Mouse (Mus musculus) left cerebral cortex, postnatal 14 days (tissue): ENCODE results near the gene Slc26a1. TPM values are rescaled to one million over a fixed set of nuclear protein-coding genes. Genes with fewer than 3 reads are reported as not detected.
A peak's percentile ranks its signal among the peaks of the same experiment; 100 is the strongest.

Experiments
- DNase-seq, 2 experiments: peaks; one replicate each; pipeline ENCODE4 v3.0.0; 2021 to 2022; ENCODE audit warnings: low spot score in 2 of 2, mixed read lengths in 1 of 2
- intact Hi-C: fragments of 180-260 bp; cut with DNase I; formaldehyde crosslinking; loops from one replicate; pipeline ENCODE4 v1.15.1; 2025
- total RNA-seq, 2 experiments: library from RNA; stranded (reverse); gene quantifications; 2 replicates each; pipeline ENCODE4 v1.2.3; 2021

Slc26a1 gene
- total RNA-seq, 2 experiments from 2014 or later, result 1.3 to 2.6 TPM

- intact Hi-C loops, result loop anchor here (10.0 kb wide), 1 partner anchor 1440 kb away; the partner anchor contains the start of gene Gtpbp6
- DNase-seq, result no peak
These were observed 10.3 kb downstream of the Slc26a1 start for GRCm38 (mm10) chr5:108665066-108665465.

GRCm38 (mm10) chr5:108662772-108663171 is 12.6 kb downstream of the Slc26a1 start:
- no peak for DNase-seq
- intact Hi-C loops, result loop anchor here (10.0 kb wide), 1 partner anchor 1442 kb away; the partner anchor contains the start of gene Gtpbp6

DNA sequence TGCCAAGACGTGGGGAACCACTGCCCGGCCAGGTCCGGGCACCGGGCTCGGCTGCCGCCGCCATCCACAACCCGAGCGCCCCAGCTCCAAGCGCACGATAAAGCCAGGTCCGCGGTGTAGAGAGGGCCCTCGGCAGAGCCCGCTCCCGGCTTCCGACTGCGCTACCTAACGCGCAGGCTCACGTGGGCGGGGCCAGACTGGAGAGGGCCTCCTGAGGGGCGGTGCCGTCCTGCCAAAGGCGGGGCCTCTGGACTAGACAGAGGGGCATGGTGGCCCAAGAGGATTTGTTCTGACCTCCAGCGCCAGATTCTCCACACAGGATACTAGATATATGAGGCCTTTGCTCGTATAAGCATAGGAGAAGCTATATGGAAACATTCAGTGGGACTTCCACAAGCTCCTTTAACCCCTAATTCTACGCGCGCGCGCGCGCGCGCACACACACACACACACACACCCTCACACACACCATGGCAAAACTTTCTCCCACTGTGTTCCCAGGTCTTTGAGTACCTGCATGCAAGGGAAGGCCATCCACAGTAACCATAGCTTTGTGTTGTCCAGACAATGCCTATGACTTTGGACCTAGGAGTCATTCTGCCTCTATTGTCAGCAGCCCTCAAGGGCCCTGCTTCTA is 14.6 kb downstream of the Slc26a1 start:
- intact Hi-C loops, result loop anchor here (10.0 kb wide), 1 partner anchor 1444 kb away; the partner anchor contains the start of gene Gtpbp6
- peak; percentile 87 to 91 for DNase-seq

- DNase-seq, result no peak
- intact Hi-C loops, result loop anchor here (10.0 kb wide), 2 partner anchors 235 to 1445 kb away; partner anchors contain the start of gene Gtpbp6
These were observed 15.4 kb downstream of the Slc26a1 start, which contains the start of gene Idua for GRCm38 (mm10) chr5:108659698-108660631. Gene Idua (plus strand): TSS chr5:108660331.

DNA sequence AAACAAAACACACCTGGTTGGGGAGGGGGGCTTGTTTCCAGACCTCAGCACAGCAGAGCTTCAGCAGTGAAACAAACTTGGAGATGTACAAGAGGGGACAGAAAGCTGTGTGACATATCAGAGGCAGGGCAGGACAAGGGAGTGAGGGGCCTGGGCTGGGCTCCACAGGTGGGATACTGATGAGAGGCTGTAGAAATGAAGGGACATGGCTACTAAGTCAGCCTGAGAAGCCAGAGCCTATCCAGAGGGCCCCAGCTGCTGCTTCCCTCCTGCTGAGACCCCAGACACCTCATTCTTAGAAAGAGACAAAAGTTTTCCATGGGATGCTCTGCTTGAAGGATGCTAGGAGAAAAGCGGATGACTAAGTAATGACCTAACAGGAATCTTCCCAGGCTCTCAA is 16.8 kb downstream of the Slc26a1 start:
- intact Hi-C loops, result loop anchor here (10.0 kb wide), 1 partner anchor 234 kb away; no protein-coding TSS in a partner anchor
- no peak for DNase-seq

DNA sequence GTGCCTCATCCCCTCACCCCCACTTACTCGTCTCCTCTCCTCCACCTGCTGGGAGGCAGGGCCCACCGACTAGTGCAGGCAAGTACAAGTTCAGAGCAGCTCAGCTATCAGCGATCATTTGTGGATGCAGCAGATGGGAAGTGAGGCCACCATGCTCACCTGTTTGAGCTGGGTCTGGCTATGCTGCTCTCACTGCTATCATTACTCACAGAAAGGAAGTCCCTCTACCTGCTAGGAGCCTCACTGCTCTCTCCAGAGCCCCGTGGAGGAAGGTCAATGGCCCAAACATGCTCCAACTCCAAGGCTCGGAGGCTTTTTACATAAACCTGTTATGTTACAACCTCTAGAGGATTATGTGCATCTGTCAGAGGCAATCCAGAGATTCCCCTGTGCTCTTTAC is 18.0 kb downstream of the Slc26a1 start:
- intact Hi-C loops, result loop anchor here (10.0 kb wide), 1 partner anchor 233 kb away; no protein-coding TSS in a partner anchor
- DNase-seq, result no peak

- no peak for DNase-seq
- intact Hi-C loops, result loop anchor here (10.0 kb wide), 1 partner anchor 231 kb away; no protein-coding TSS in a partner anchor
These were observed 19.3 kb downstream of the Slc26a1 start for GRCm38 (mm10) chr5:108655891-108656650.

- no peak for DNase-seq
- intact Hi-C loops, result loop anchor here (10.0 kb wide), 1 partner anchor 231 kb away; no protein-coding TSS in a partner anchor
These were observed 20.0 kb downstream of the Slc26a1 start for GRCm38 (mm10) chr5:108655381-108655780.

GRCm38 (mm10) chr5:108654444-108654990 is 20.9 kb downstream of the Slc26a1 start:
- DNase-seq, result no peak
- intact Hi-C loops, result loop anchor here (10.0 kb wide), 1 partner anchor 230 kb away; no protein-coding TSS in a partner anchor

- no peak for DNase-seq
- intact Hi-C loops, result loop anchor here (10.0 kb wide), 1 partner anchor 229 kb away; no protein-coding TSS in a partner anchor
These were observed 22.0 kb downstream of the Slc26a1 start for GRCm38 (mm10) chr5:108653341-108653740.

- intact Hi-C loops, result loop anchor here (10.0 kb wide), 1 partner anchor 227 kb away; no protein-coding TSS in a partner anchor
- DNase-seq, result peak; percentile 64 to 80
These were observed 23.5 kb downstream of the Slc26a1 start for GRCm38 (mm10) chr5:108651823-108652222.

DNA sequence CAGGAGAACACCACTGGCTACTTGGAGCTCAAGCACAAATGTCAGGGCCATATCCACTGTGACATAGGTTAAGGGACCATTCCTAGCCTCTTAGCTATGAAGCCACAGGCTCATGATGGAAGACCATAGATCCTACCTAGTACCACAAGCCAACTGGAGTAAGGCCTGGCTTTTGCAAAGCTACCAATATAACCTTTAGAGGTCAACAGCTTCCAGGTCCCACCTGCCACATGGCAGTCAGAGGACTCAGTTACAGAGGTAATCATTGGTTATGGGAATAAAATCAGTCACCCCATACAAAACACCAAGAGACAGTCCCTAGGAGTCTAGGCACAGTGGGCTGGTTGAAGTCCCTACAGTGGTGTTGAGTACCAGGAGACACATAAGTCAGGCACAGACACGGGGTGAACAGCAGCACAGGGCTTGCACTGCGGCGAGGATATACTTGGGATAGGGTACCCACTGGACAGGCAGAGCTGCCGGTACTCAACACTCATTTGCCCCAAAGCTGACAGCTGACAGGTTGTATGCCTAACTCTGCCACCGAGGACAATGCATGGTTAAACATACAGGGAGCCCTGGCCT is 24.1 kb downstream of the Slc26a1 start:
- intact Hi-C loops, result loop anchor here (10.0 kb wide), 1 partner anchor 226 kb away; no protein-coding TSS in a partner anchor
- DNase-seq, result no peak

DNA sequence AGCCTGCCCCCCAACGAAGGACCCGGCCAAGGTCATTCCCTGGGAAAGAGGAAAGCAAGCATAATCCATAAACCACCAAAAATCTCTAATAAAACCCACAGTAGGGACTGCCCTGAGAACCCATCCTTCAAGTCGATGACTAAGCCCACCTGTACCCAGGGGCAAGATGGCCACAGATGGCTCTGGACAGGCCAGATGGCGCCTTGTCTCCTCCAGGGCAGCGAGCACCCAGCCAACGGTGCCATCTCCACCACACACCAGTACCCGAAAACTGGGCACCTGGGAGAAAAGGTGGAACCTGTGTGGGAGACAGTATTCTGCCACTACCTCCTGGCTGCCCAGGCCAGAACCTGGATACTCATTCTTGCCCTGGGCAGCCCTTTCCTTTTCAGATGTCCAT is 25.0 kb downstream of the Slc26a1 start:
- DNase-seq, result no peak
- intact Hi-C loops, result loop anchor here (10.0 kb wide), 1 partner anchor 226 kb away; no protein-coding TSS in a partner anchor

- intact Hi-C loops, result no loop called here
- DNase-seq, result no peak
These were observed 26.3 kb downstream of the Slc26a1 start for GRCm38 (mm10) chr5:108648937-108649576.

- DNase-seq, result no peak
- intact Hi-C loops, result no loop called here
These were observed 27.4 kb downstream of the Slc26a1 start for GRCm38 (mm10) chr5:108647820-108648465.

GRCm38 (mm10) chr5:108647311-108647710 is 28.1 kb downstream of the Slc26a1 start:
- intact Hi-C loops, result no loop called here
- DNase-seq, result no peak

- DNase-seq, result no peak
- intact Hi-C loops, result no loop called here
These were observed 29.1 kb downstream of the Slc26a1 start for GRCm38 (mm10) chr5:108646343-108646660.
